Mouse (Mus musculus): Measurements from ENCODE around the gene Fgfr3. TPM values are rescaled to one million over a fixed set of nuclear protein-coding genes. Genes with fewer than 3 reads are reported as not detected.

Gene Fgfr3
- total RNA-seq, 2 experiments from 2014 or later = 120 to 122 TPM

GRCm38 (mm10) chr5:33697534-33697933 is 23.9 kb upstream of the Fgfr3 start:
- no peak for DNase-seq (ENCODE audit: low spot score in 2 of 2)

GRCm38 (mm10) chr5:33697947-33698512 is 23.4 kb upstream of the Fgfr3 start:
- DNase-seq (ENCODE audit: low spot score in 2 of 2) = peak in 1 of 2 experiments; percentile 61

- DNase-seq (ENCODE audit: low spot score in 2 of 2) = no peak
Observed at GRCm38 (mm10) chr5:33698669-33699068, 22.8 kb upstream of the Fgfr3 start.

GRCm38 (mm10) chr5:33700010-33700409 is 21.5 kb upstream of the Fgfr3 start:
- no peak for DNase-seq (ENCODE audit: low spot score in 2 of 2)

- no peak for DNase-seq (ENCODE audit: low spot score in 2 of 2)
Observed at GRCm38 (mm10) chr5:33701832-33702231, 19.6 kb upstream of the Fgfr3 start.

- DNase-seq (ENCODE audit: low spot score in 2 of 2) = no peak
Observed at GRCm38 (mm10) chr5:33703999-33704398, 17.5 kb upstream of the Fgfr3 start.

- peak; percentile 46 to 50 for DNase-seq (ENCODE audit: low spot score in 2 of 2)
Observed at GRCm38 (mm10) chr5:33704945-33705611, 16.4 kb upstream of the Fgfr3 start.

- DNase-seq (ENCODE audit: low spot score in 2 of 2) = no peak
Observed at GRCm38 (mm10) chr5:33705612-33706349, 15.7 kb upstream of the Fgfr3 start.

GRCm38 (mm10) chr5:33706350-33706629 is 15.2 kb upstream of the Fgfr3 start:
- no peak for DNase-seq (ENCODE audit: low spot score in 2 of 2)

GRCm38 (mm10) chr5:33707163-33707562 is 14.3 kb upstream of the Fgfr3 start:
- no peak for DNase-seq (ENCODE audit: low spot score in 2 of 2)

- no peak for DNase-seq (ENCODE audit: low spot score in 2 of 2)
Observed at GRCm38 (mm10) chr5:33709037-33709436, 12.4 kb upstream of the Fgfr3 start.

- DNase-seq (ENCODE audit: low spot score in 2 of 2) = no peak
Observed at GRCm38 (mm10) chr5:33712550-33712949, 8.9 kb upstream of the Fgfr3 start.

- no peak for DNase-seq (ENCODE audit: low spot score in 2 of 2)
Observed at GRCm38 (mm10) chr5:33715182-33715581, 6.3 kb upstream of the Fgfr3 start.

- DNase-seq (ENCODE audit: low spot score in 2 of 2) = no peak
Observed at GRCm38 (mm10) chr5:33716467-33716866, 5.0 kb upstream of the Fgfr3 start.

- no peak for DNase-seq (ENCODE audit: low spot score in 2 of 2)
Observed at GRCm38 (mm10) chr5:33718460-33718859, 3.0 kb upstream of the Fgfr3 start.

GRCm38 (mm10) chr5:33720852-33721490 is 503 bp upstream of the Fgfr3 start:
- DNase-seq (ENCODE audit: low spot score in 2 of 2) = no peak

GRCm38 (mm10) chr5:33722266-33723018 is 968 bp downstream of the Fgfr3 start:
- DNase-seq (ENCODE audit: low spot score in 2 of 2) = no peak

- DNase-seq (ENCODE audit: low spot score in 2 of 2) = no peak
Observed at GRCm38 (mm10) chr5:33723019-33723640, 1.7 kb downstream of the Fgfr3 start.

- no peak for DNase-seq (ENCODE audit: low spot score in 2 of 2)
Observed at GRCm38 (mm10) chr5:33723641-33724465, 2.4 kb downstream of the Fgfr3 start.

- no peak for DNase-seq (ENCODE audit: low spot score in 2 of 2)
Observed at GRCm38 (mm10) chr5:33726081-33726647, 4.7 kb downstream of the Fgfr3 start.
